Mouse (Mus musculus): ENCODE measurements around the gene Tril.

Gene Tril

DNA sequence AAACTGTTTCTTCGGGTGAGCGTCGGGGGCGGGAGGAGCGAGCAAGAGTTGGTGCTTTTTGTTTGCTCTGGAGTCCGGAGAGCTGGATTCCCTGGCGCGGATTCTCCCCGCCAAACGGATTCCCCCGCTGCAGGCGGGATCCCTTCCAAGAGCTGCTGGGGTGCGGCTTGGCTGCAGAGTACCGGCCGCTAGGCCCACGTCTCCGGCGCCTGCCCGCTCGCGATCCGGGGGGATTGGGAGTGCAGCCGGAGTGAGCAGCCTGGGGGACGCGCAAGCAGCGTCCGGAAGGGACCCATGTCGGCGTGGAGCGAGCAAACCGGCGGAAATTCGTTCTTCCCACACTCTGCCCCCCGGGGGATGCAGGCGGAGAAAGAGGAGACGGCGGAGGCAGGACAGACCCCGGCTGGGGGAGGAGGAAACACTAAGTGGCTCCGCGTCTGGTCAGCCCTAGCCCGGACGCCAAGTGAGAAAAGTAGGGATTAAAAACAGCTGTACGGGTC is at the start of gene Tril:
Tril (minus strand) TSS at position 345 of the 500 bp plus-strand sequence.
- DNase-seq (ENCODE audit: low spot score in 2 of 2): peak; percentile 42 to 65

- DNase-seq (ENCODE audit: low spot score in 2 of 2): no peak
Observed at GRCm38 (mm10) chr6:53863011-53863410, 42.4 kb upstream of the Tril start.

DNA sequence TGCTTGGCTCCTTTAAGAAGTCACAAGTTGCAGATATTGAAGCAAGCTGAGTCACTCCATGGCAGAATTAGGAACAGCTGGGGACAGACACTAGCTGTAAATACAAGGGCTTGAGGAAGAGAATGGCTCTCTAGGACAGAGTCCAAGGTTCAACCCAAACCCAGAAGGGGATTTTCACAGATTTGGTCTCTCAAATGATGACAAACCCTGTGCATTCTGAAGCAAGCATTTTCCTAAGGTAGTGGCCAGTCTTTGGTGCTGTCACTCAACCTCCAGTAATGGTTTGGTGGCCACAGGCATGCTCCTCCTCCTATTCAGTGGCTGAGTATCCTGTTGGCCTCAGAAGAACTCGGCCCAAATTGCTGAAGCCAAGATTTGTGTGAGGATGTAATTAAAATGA is 38.5 kb upstream of the Tril start:
- DNase-seq (ENCODE audit: low spot score in 2 of 2): no peak

DNA sequence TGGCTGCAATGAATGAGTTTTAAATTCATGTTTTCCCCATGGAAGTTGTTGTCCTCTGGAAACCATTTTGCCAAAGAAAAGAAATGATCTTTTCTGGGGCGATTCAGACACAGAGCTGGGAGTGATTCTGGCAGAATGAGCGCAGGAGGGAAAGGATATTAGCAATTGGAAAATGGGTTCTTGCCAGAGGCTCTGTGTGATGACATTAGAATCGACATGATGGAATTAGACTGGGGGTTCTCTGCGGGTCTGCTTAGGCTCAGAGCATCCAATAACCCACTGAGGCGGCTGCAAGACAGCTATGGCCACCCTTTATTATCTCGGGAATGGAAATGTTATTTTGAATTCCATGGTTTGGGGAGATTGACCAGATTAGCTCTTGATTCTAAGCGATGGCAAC is 37.2 kb upstream of the Tril start:
- no peak for DNase-seq (ENCODE audit: low spot score in 2 of 2)

DNA sequence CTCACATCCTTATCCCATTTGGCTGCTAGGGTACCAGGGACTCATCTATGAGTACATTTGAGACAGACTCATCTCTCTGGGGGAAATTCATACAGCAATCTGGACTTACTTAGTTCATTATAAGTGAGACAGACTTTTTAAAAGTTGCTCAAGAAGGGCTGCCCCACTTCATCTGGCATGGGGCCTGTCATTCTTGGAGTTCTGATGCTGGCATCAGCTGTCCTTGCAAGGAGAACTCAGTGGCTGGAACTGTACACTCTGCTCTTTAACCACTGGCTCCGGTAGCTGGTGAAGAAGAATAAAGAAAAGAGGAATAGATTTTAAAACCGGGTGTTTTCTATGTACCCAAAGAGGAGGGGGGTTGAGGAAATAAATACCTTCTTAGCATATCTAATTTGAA is 36.1 kb upstream of the Tril start:
- DNase-seq (ENCODE audit: low spot score in 2 of 2): no peak

GRCm38 (mm10) chr6:53854971-53855856 is 34.6 kb upstream of the Tril start:
- peak in 1 of 2 experiments; percentile 29 for DNase-seq (ENCODE audit: low spot score in 2 of 2)

GRCm38 (mm10) chr6:53854226-53854625 is 33.6 kb upstream of the Tril start:
- DNase-seq (ENCODE audit: low spot score in 2 of 2): no peak

DNA sequence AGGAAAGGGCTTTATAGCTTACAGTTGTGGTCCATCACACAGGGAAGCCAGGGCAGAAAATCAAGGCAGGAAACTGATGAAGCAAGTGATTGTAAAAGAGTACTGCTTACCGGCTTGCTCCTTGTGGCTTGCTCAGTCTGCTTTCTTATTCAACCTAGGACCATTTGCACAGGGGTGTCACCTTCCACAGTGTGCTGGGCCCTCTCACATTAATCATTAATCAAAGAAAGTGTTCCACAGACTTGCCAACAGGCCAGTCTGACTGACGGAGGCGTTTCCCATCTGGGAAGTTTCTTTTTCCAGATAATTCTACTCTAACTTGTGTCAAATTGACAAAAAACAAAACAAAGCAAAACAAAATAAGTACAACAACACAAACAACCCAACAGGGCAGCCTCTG is 32.9 kb upstream of the Tril start:
- no peak for DNase-seq (ENCODE audit: low spot score in 2 of 2)

- no peak for DNase-seq (ENCODE audit: low spot score in 2 of 2)
Observed at GRCm38 (mm10) chr6:53844626-53845025, 24.0 kb upstream of the Tril start.

DNA sequence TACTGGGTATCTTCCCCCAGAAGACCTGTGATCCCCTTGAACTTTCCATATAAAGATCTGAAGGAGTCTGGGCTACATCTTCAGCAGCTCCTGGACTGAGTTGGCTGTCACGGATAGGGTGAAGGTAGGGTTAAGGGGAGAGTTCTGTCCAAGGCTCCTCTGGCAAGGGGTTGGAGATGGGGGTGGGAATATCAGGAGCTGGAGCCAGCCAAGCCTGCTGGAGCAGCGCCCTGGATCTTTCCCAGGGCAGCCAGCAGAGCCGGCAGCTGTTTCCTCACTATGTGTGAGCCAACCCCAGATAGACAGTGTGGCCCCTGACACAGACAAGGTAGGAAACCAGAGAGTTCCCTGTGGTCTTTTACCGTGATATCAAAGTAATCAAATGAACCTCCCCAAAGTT is 4.6 kb upstream of the Tril start:
- DNase-seq (ENCODE audit: low spot score in 2 of 2): peak in 1 of 2 experiments; percentile 53

DNA sequence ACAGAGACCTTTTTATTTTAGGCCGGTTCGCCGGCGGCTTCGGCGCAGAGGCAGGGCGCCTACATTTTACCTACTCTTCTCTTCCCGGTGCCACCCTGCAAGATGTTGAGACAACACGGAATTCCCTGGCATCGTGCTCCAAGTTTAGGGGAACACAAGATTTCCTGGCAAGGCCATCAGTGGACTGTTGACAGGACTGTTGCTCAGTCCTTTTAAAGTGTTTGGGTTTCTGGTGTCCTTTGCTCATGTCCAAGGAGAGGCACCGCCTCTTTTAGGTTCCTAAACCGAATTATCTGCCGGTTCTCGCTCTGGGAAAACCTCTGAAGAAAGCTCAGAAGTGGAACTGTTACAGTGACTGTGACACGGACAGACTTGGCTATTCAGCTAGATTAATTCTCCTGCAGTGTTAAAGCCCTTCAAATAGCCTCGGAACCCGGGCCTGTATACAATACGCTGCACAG is 441 bp upstream of the Tril start:
- DNase-seq (ENCODE audit: low spot score in 2 of 2): no peak

GRCm38 (mm10) chr6:53819761-53820485 is 707 bp downstream of the Tril start:
- DNase-seq (ENCODE audit: low spot score in 2 of 2): peak in 1 of 2 experiments; percentile 30

DNA sequence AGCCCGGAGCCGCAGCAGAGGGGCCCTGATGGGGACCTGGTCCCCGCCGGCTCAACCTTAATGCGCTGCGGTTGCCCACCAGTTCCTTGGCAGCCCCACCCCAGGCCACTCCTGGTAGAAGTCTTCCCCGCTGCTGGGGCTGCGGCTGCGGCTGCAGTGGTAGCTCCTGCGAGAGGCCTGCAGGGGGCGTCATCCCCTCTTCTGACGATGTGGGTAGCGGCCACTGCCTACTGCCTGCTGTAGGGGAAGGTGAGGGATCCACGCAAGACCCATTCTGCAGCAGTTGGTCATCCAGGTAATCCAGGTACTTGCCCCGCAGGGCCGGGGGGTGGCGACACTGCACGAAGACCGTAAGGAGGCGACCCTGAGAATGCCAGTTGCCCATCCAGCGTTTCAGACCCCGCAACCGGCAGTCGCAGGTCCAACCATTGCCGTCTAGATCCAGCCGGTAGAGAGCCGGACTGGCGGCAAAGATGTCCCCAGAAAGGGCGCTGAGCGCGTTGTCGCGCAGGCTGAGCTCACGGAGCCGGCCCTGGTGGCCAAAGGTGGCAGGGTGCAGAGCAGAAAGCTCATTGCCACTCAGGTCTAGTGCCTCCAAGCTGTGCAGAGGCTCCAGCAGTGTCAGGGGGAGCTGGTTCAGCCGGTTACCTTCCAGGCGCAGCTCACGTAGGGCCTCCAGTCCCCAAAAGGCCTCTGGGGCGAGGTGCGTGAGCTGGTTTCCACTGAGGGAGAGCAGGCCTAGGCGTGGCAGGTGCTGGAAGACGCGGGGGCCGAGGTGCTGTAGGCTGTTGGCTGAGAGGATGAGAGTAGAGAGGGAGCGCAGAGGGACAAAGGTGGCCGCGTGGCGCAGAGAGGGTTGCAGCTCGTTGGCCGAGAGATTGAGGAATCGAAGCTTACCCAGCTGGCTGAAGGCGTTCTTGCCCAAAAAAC is 1.6 kb downstream of the Tril start:
- DNase-seq (ENCODE audit: low spot score in 2 of 2): peak; percentile 47 to 77

DNA sequence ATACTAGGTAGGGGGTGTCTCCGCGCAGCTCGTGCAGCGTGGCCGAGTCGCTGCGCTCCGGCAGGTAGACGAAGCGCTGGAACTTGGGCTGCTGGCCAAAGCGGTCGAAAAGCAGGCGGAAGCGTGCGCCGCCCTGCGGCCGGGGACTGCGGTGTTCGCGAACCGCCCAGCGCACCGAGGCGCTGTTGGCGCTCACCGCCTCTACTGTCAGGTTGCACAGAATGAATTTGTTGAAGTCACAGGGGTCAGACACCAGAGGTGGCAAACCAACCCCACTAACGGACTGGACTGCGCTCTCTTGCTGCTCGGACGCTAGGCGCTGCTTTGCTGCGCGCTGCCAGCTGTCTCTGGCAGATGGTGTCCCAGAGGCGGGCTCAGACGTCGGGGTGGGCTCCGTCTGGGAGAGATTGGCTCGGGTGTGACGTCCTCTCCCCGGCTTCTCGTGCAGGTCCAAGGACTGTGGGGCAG is 2.3 kb downstream of the Tril start:
- peak; percentile 58 to 85 for DNase-seq (ENCODE audit: low spot score in 2 of 2)

DNA sequence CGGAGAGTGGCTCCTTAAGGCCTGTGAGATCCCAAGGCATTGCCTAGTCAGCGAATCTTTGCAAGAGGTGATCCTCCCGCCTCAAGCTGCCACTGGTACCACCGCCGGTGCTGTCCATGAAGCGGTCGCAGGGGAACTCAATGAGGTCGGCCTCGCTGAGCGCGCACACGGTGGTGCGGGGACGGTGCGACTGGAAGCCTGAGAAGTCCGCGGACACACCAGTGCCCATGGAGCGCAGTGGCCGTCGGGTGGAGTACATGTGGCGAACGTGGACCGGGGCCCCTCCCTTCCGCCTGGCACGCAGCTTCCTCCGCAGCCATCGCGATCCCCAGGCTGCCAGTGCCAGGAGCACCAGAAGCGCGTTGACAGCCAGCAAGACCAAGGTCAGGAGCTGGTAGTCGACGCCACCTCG is 2.9 kb downstream of the Tril start:
- peak in 1 of 2 experiments; percentile 23 for DNase-seq (ENCODE audit: low spot score in 2 of 2)

DNA sequence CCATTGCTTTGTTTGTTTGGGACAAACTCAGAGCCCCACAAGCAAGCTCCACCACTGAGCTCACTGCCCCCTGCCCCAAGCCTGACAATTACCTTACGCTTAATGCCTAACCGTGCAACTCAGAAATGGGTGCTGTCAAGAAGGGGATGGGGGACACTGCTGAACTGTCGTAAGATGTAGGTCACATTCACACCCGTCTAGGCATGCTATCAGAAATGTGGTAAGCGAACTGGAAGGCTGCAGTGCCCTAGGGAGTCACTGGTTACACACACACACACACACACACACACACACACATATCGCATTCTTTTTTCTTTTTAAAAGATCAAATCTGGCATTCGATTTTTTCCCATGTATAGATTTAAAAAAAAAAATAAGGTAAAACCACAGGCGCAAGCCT is 4.0 kb downstream of the Tril start:
- no peak for DNase-seq (ENCODE audit: low spot score in 2 of 2)

- no peak for DNase-seq (ENCODE audit: low spot score in 2 of 2)
Observed at GRCm38 (mm10) chr6:53815691-53816090, 4.9 kb downstream of the Tril start.

DNA sequence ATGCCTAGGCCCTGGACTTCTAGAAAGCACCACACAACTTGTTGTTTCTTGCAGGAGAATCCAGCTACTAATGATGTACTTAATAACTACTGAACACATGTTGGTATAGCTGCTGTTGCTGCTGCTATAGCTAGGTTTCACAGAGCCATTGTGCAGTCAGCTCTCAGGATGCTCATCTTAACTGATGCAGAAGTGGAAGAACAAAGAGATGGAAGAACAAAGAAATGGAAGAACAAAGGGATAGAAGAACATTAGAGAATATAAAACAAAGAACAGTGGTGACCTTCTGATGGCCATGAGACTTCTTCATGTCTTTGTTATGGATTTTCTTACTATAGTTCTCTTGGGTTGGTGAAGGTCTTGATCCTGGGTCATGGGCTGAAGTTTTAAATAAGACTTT is 6.4 kb downstream of the Tril start:
- DNase-seq (ENCODE audit: low spot score in 2 of 2): no peak

GRCm38 (mm10) chr6:53812242-53812641 is 8.4 kb downstream of the Tril start:
- no peak for DNase-seq (ENCODE audit: low spot score in 2 of 2)

- no peak for DNase-seq (ENCODE audit: low spot score in 2 of 2)
Observed at GRCm38 (mm10) chr6:53808801-53809200, 11.8 kb downstream of the Tril start.

DNA sequence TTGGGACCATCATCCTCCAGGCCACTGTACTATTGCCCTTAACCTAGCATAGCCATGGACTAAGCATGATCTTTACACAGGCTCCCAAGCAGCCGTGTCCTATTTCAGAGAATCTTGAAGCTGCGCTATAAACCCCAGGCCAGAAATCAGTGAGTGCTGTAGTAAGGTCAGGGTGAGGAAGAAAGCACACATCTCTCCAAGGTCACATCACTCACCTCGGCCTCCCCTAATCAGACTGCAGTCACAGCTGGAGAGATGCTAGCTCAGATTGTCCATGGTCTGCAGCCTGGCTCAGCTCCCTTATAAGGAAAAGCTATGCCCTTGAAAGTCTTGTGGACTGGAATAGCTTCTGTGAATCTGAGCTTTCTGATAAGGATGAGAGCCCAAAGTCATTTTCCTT is 13.4 kb downstream of the Tril start:
- DNase-seq (ENCODE audit: low spot score in 2 of 2): no peak

Measured in cerebellum, postnatal 4 days (tissue).